Mouse (Mus musculus) midbrain, postnatal 0 days (tissue): ENCODE data around the gene Tbx5. TPM values are rescaled to one million over a fixed set of nuclear protein-coding genes. Genes with fewer than 3 reads are reported as not detected.

Experiments
- ATAC-seq: fragments of 200-750 bp; cut with Nextera tagmentation; 2 replicates; pipeline ENCODE4 v1.8.0; 2017; ENCODE audit warnings: moderate number of reproducible peaks, mild to moderate bottlenecking, moderate TSS enrichment, moderate library complexity; ENCODE audit not compliant: low FRiP score
- DNase-seq: peaks from one replicate; pipeline ENCODE4 v3.0.0-alpha.2; 2015; ENCODE audit warnings: low spot score
- H3K27ac ChIP-seq: fragments of 300-500 bp; sonication (generic); 2 replicates; pipeline ENCODE4 v1.5.1; 2014; ENCODE audit warnings: low read depth, mild to moderate bottlenecking, low read length, mixed read lengths
- H3K27me3 ChIP-seq: fragments of 300-500 bp; sonication (generic); 2 replicates; pipeline ENCODE4 v1.6.1; 2014; ENCODE audit warnings: low read length, control low read depth, mixed read lengths; ENCODE audit not compliant: insufficient read depth
- H3K36me3 ChIP-seq: fragments of 300-500 bp; sonication (generic); 2 replicates; pipeline ENCODE4 v1.6.1; 2014; ENCODE audit warnings: low read length, control low read depth, mixed read lengths; ENCODE audit not compliant: insufficient read depth
- H3K4me1 ChIP-seq: fragments of 300-500 bp; sonication (generic); 2 replicates; pipeline ENCODE4 v1.6.1; 2014; ENCODE audit warnings: mild to moderate bottlenecking, control low read depth, antibody characterized with exemption, low read length, mixed read lengths; ENCODE audit not compliant: insufficient read depth
- H3K4me2 ChIP-seq: fragments of 300-500 bp; sonication (generic); 2 replicates; pipeline ENCODE4 v1.6.1; 2014; ENCODE audit warnings: low read depth, mild to moderate bottlenecking, low read length, mixed read lengths; ENCODE audit not compliant: poor library complexity, severe bottlenecking
- H3K4me3 ChIP-seq: fragments of 300-500 bp; sonication (generic); 2 replicates; pipeline ENCODE4 v1.5.1; 2014; ENCODE audit warnings: low read depth, mild to moderate bottlenecking, low read length, moderate library complexity
- H3K9ac ChIP-seq: fragments of 300-500 bp; sonication (generic); replicated peaks from 2 replicates; pipeline ENCODE4 v1.6.1; 2014; ENCODE audit warnings: mild to moderate bottlenecking, low read length, moderate library complexity, mixed read lengths; ENCODE audit not compliant: poor library complexity, severe bottlenecking
- H3K9me3 ChIP-seq: fragments of 300-500 bp; sonication (generic); 2 replicates; pipeline ENCODE4 v1.6.1; 2016; ENCODE audit warnings: low read length, control low read depth
- CTCF ChIP-seq: IDR thresholded peaks from 2 replicates; pipeline ENCODE4 v1.5.1; 2016; ENCODE audit warnings: antibody characterized with exemption, mild to moderate bottlenecking
- WGBS: fragments of 180-500 bp; shearing (Covaris S2); extraction: QIAGEN DNeasy Blood & Tissue Kit; methylation state at CpG from one replicate; pipeline ENCODE4 v1.1.7; 2014; 5-methylcytosine and 5-hydroxymethylcytosine counted together
- polyA plus RNA-seq: library from polyadenylated mRNA; unstranded; fragments of >200 nt; fragmentation: Nextera tagmentation; extraction: Ambion mirVana; gene quantifications from 2 replicates; pipeline ENCODE4 v1.2.1, GENCODE M21; 2015
- total RNA-seq: library from RNA; depleted of rRNA; stranded (reverse); fragments of >200 nt; gene quantifications from 2 replicates; pipeline ENCODE4 v1.2.3, GENCODE M21; 2014; rRNA removed

The Tbx5 gene
- total and polyA plus RNA-seq, 2 experiments from 2014 or later: 0.04 TPM; not detected in 1

- no peaks in the 10 kb centered on the region for H3K36me3 ChIP-seq
- TF ChIP-seq CTCF: no peak
- ATAC-seq (no peak), DNase-seq (no peak)
- H3K27ac ChIP-seq: no peak overlapping the region
- H3K27me3 ChIP-seq: 0 out of 2 replicates have a peak, but pooled peaks cover 3% of the 10 kb centered on the region
- no peak overlapping the region for H3K4me3 ChIP-seq
- H3K9ac ChIP-seq: no peak overlapping the region
- no peak overlapping the region for H3K4me2 ChIP-seq
- H3K9me3 ChIP-seq: no peaks in the 10 kb centered on the region
- WGBS: 54% methylated on average over 10 of the region's 10 CpGs
- H3K4me1 ChIP-seq: no peaks in the 10 kb centered on the region
Observed at GRCm38 (mm10) chr5:119920941-119921340, 88.5 kb downstream of the Tbx5 start.

GRCm38 (mm10) chr5:119922229-119922628 is 89.8 kb downstream of the Tbx5 start:
- ATAC-seq: no peak
- WGBS: 64% methylated on average over 11 of the region's 11 CpGs
- Histone ChIP-seq H3K27ac (no peak overlapping the region), H3K9me3 (no peaks in the 10 kb centered on the region), H3K27me3 (0 out of 2 replicates have a peak, but pooled peaks cover 3% of the 10 kb centered on the region), H3K4me1 (no peaks in the 10 kb centered on the region), H3K9ac (no peak overlapping the region), H3K4me3 (no peak overlapping the region), H3K36me3 (no peaks in the 10 kb centered on the region), H3K4me2 (no peak overlapping the region)
- no peak for TF ChIP-seq CTCF
- DNase-seq: no peak

Other genes starting within 250 kb of the Tbx5 start
- gene Tbx3, start 162.0 kb upstream of the Tbx5 start, total RNA-seq: 1.1 and 3.9 TPM in 2 replicates
- gene Tbx3, start 162.0 kb upstream of the Tbx5 start, polyA plus RNA-seq: 2.0 and 4.0 TPM in 2 replicates